Mouse (Mus musculus) neural tube, embryonic 11.5 days (tissue): ENCODE results near the gene Cyp4f39. TPM values are rescaled to one million over a fixed set of nuclear protein-coding genes. Genes with fewer than 3 reads are reported as not detected.
"Not testable (repeated sequence)": the region's sequence is repeated elsewhere in the genome, so short reads cannot be mapped to it uniquely, and the experiment has no call there.

Experiments used
- ATAC-seq: fragments of 200-750 bp; cut with Nextera tagmentation; 2 replicates; pipeline ENCODE4 v1.8.0; 2017; ENCODE audit warnings: moderate number of reproducible peaks, mild to moderate bottlenecking, moderate TSS enrichment, moderate library complexity; ENCODE audit not compliant: insufficient read depth, low FRiP score, low TSS enrichment
- DNase-seq: peaks from one replicate; pipeline ENCODE4 v3.0.0-alpha.2; 2015; ENCODE audit warnings: low spot score
- H3K27ac ChIP-seq: fragments of 300-500 bp; sonication (generic); 2 replicates; pipeline ENCODE4 v1.5.1; 2014; ENCODE audit warnings: low read depth, mild to moderate bottlenecking, low read length
- H3K27me3 ChIP-seq: fragments of 300-500 bp; sonication (generic); 2 replicates; pipeline ENCODE4 v1.6.1; 2014; ENCODE audit warnings: mild to moderate bottlenecking, low read length, mixed read lengths; ENCODE audit not compliant: control insufficient read depth, insufficient read depth
- H3K36me3 ChIP-seq: fragments of 300-500 bp; sonication (generic); 2 replicates; pipeline ENCODE4 v1.6.1; 2014; ENCODE audit warnings: mild to moderate bottlenecking, low read length, moderate library complexity, mixed read lengths; ENCODE audit not compliant: control insufficient read depth, insufficient read depth
- H3K4me1 ChIP-seq: fragments of 300-500 bp; sonication (generic); 2 replicates; pipeline ENCODE4 v1.6.1; 2014; ENCODE audit warnings: low read length, mixed read lengths; ENCODE audit not compliant: control insufficient read depth, insufficient read depth
- H3K4me2 ChIP-seq: fragments of 300-500 bp; sonication (generic); 2 replicates; pipeline ENCODE4 v1.6.1; 2014; ENCODE audit warnings: low read depth, mild to moderate bottlenecking, moderate library complexity
- H3K4me3 ChIP-seq: fragments of 300-500 bp; sonication (generic); 2 replicates; pipeline ENCODE4 v1.5.1; 2014; ENCODE audit warnings: low read depth, low read length
- H3K9ac ChIP-seq: fragments of 300-500 bp; sonication (generic); 2 replicates; pipeline ENCODE4 v1.6.1; 2014; ENCODE audit warnings: mild to moderate bottlenecking, low read length
- H3K9me3 ChIP-seq: fragments of 300-500 bp; sonication (generic); 2 replicates; pipeline ENCODE4 v1.6.1; 2016; ENCODE audit warnings: low read length; ENCODE audit not compliant: control insufficient read depth
- whole genome bisulfite sequencing: fragments of 180-500 bp; shearing (Covaris S2); extraction: QIAGEN DNeasy Blood & Tissue Kit; methylation state at CpG from one replicate; pipeline ENCODE4 v1.1.7; 2014; 5-methylcytosine and 5-hydroxymethylcytosine counted together
- polyA plus RNA-seq: library from polyadenylated mRNA; unstranded; fragments of >200 nt; fragmentation: Nextera tagmentation; extraction: Ambion mirVana; gene quantifications from 2 replicates; pipeline ENCODE4 v1.2.1, GENCODE M21; 2014

Gene Cyp4f39
- polyA plus RNA-seq, 1 experiment from 2014 or later, result 0.74 TPM

GRCm38 (mm10) chr17:32479554-32480506 is 27.3 kb downstream of the Cyp4f39 start:
- DNase-seq, result peak; percentile 24
- H3K9me3 ChIP-seq, result no peaks in the 10 kb centered on the region
- ATAC-seq, result no peak
- H3K36me3 ChIP-seq, result no peaks in the 10 kb centered on the region
- no peaks in the 10 kb centered on the region for H3K27me3 ChIP-seq
- H3K27ac ChIP-seq, result no peak overlapping the region
- no peak overlapping the region for H3K4me2 ChIP-seq
- no peaks in the 10 kb centered on the region for H3K4me1 ChIP-seq
- 19% methylated on average over 7 of the region's 8 CpGs for WGBS
- H3K9ac ChIP-seq, result no peak overlapping the region
- no peak overlapping the region for H3K4me3 ChIP-seq

- 72% methylated on average over 14 of the region's 14 CpGs for WGBS
- no peaks in the 10 kb centered on the region for H3K4me1 ChIP-seq
- no peaks in the 10 kb centered on the region for H3K27me3 ChIP-seq
- H3K4me3 ChIP-seq, result no peak overlapping the region
- H3K9ac ChIP-seq, result no peak overlapping the region
- no peak for ATAC-seq
- H3K4me2 ChIP-seq, result no peak overlapping the region
- no peak for DNase-seq
- H3K36me3 ChIP-seq, result no peaks in the 10 kb centered on the region
- H3K9me3 ChIP-seq, result no peaks in the 10 kb centered on the region
- no peak overlapping the region for H3K27ac ChIP-seq
Measured at GRCm38 (mm10) chr17:32481766-32482165, 29.2 kb downstream of the Cyp4f39 start.

GRCm38 (mm10) chr17:32483200-32483599 is 30.7 kb downstream of the Cyp4f39 start:
- H3K36me3 ChIP-seq, result no peaks in the 10 kb centered on the region

GRCm38 (mm10) chr17:32492349-32492980 is 39.9 kb downstream of the Cyp4f39 start:
- Histone ChIP-seq H3K27ac (no peak overlapping the region), H3K36me3 (no peaks in the 10 kb centered on the region), H3K4me3 (peak overlapping the region; percentile 17; the same call in 1 of the 2 replicates), H3K4me1 (no peaks in the 10 kb centered on the region), H3K9ac (peak overlapping the region; percentile 19), H3K9me3 (no peaks in the 10 kb centered on the region), H3K4me2 (peak overlapping the region; percentile 43), H3K27me3 (0 out of 2 replicates have a peak, but pooled peaks cover 5% of the 10 kb centered on the region)
- DNase-seq, result peak; percentile 55
- 6% methylated on average over 30 of the region's 30 CpGs for WGBS
- peak; percentile 60; the same call in 1 of the 2 replicates for ATAC-seq

More at GRCm38 (mm10) chr17:32483200-32483599, 30.7 kb downstream of the Cyp4f39 start:
- 20% methylated on average over 18 of the region's 18 CpGs for WGBS
- Histone ChIP-seq H3K4me2 (no peak overlapping the region), H3K9ac (no peak overlapping the region), H3K9me3 (no peaks in the 10 kb centered on the region), H3K27me3 (no peaks in the 10 kb centered on the region), H3K27ac (no peak overlapping the region), H3K4me1 (no peaks in the 10 kb centered on the region), H3K4me3 (no peak overlapping the region)
- ATAC-seq (0 out of 2 replicates have a peak, but pooled peaks have one; percentile 50), DNase-seq (peak; percentile 68)

GRCm38 (mm10) chr17:32494601-32495000 is 42.1 kb downstream of the Cyp4f39 start:
- Histone ChIP-seq H3K4me3 (no peak overlapping the region), H3K9ac (no peak overlapping the region), H3K4me1 (no peaks in the 10 kb centered on the region), H3K27me3 (0 out of 2 replicates have a peak, but pooled peaks cover 5% of the 10 kb centered on the region), H3K9me3 (no peaks in the 10 kb centered on the region), H3K27ac (no peak overlapping the region), H3K36me3 (no peaks in the 10 kb centered on the region), H3K4me2 (no peak overlapping the region)
- WGBS, result 64% methylated on average over 1 of the region's 1 CpGs
- DNase-seq (peak; percentile 50), ATAC-seq (no peak)

GRCm38 (mm10) chr17:32500511-32500910 is 48.0 kb downstream of the Cyp4f39 start:
- H3K9ac ChIP-seq, ATAC-seq, H3K4me2 ChIP-seq, H3K9me3 ChIP-seq, H3K36me3 ChIP-seq, DNase-seq, H3K4me1 ChIP-seq, H3K27me3 ChIP-seq, H3K27ac ChIP-seq, H3K4me3 ChIP-seq: not testable (repeated sequence)
- WGBS, result 86% methylated on average over 4 of the region's 4 CpGs

GRCm38 (mm10) chr17:32501051-32501450 is 48.5 kb downstream of the Cyp4f39 start:
- H3K4me2 ChIP-seq, result no peak overlapping the region
- no peak overlapping the region for H3K9ac ChIP-seq
- no peak overlapping the region for H3K4me3 ChIP-seq
- H3K4me1 ChIP-seq, result peaks cover 6% of the 10 kb centered on the region; the same call in 1 of the 2 replicates
- no peaks in the 10 kb centered on the region for H3K27me3 ChIP-seq
- no peaks in the 10 kb centered on the region for H3K36me3 ChIP-seq
- H3K9me3 ChIP-seq, result no peaks in the 10 kb centered on the region
- ATAC-seq (no peak), DNase-seq (no peak)
- H3K27ac ChIP-seq, result no peak overlapping the region
- WGBS, result 76% methylated on average over 3 of the region's 3 CpGs

- WGBS, result 84% methylated on average over 2 of the region's 2 CpGs
- H3K36me3 ChIP-seq, result no peaks in the 10 kb centered on the region
- H3K9me3 ChIP-seq, result no peaks in the 10 kb centered on the region
- H3K9ac ChIP-seq, result no peak overlapping the region
- H3K4me3 ChIP-seq, result no peak overlapping the region
- H3K4me2 ChIP-seq, result no peak overlapping the region
- H3K27me3 ChIP-seq, result no peaks in the 10 kb centered on the region
- no peak overlapping the region for H3K27ac ChIP-seq
- H3K4me1 ChIP-seq, result peaks cover 6% of the 10 kb centered on the region; the same call in 1 of the 2 replicates
- no peak for ATAC-seq
- no peak for DNase-seq
Measured at GRCm38 (mm10) chr17:32503111-32503510, 50.6 kb downstream of the Cyp4f39 start.
